Mouse (Mus musculus) right cerebral cortex, postnatal 25 days (tissue): ENCODE results near the gene Emc10.

Experiments used
- DNase-seq: peaks from one replicate; pipeline ENCODE4 v3.0.0; 2022

Emc10 gene

DNA sequence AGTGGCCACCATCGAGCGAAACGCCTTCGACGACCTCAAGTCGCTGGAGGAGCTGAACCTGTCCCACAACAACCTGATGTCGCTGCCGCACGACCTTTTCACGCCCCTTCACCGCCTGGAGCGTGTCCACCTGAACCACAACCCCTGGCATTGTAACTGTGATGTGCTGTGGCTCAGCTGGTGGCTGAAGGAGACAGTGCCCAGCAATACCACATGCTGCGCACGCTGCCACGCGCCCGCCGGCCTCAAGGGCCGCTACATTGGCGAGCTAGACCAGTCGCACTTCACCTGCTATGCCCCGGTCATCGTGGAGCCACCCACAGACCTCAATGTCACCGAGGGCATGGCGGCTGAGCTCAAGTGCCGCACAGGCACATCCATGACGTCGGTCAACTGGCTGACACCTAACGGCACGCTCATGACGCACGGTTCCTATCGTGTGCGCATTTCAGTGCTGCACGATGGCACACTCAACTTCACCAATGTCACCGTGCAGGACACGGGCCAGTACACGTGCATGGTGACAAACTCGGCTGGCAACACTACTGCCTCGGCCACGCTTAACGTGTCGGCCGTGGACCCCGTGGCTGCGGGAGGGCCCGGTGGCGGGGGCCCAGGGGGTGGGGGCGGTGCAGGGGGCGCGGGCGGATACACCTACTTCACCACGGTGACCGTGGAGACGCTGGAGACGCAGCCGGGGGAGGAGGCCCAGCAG, 34.7 kb downstream of the Emc10 start:
- no peak for DNase-seq

GRCm38 (mm10) chr7:44460767-44461502, 35.4 kb downstream of the Emc10 start:
- DNase-seq = no peak

GRCm38 (mm10) chr7:44460067-44460466, 36.3 kb downstream of the Emc10 start:
- DNase-seq = no peak

- DNase-seq = peak; percentile 2
Measured at GRCm38 (mm10) chr7:44456302-44456701, 40.0 kb downstream of the Emc10 start.

DNA sequence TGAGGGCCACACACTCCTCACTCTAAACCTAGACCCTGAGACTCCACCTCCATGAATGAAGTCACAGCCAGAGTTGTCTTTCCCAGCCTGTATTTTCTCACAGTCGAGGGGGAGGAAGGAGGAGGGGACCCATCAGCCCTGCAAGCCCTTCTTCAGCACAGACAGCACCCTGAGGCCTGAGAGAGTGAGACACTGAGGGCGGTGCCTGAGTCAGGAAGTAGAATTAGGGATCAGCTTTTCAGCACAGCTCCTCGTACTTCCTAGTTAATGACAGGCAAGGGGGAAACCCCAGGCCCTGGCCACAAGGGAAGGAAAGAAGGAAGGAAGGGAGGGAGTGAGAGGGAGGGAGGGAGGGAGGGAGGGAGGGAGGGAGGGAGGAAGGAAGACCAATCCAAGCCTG, 43.1 kb downstream of the Emc10 start:
- no peak for DNase-seq

- peak; percentile 39 for DNase-seq
Measured at GRCm38 (mm10) chr7:44446070-44446855, 50.1 kb downstream of the Emc10 start.

DNA sequence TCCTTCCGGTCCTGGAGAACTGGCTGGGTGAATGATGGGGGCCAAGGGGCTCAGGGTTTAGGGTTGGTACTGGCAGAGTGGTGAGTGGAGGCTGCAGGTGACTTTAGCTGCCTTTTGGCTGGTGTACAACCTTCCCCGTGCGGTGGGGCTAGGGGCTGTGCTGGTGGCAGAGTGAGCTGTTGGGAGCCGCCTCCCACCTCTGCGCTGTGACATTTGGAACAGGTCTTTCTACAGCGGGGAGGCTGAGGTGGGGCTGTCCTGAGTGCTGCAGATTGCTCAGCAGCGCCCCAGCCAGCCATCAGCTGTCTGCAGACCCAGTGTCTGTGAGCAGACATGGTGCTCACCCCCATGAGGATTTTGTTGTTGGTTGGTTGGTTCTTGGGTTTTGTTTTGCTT, 50.8 kb downstream of the Emc10 start:
- DNase-seq = peak; percentile 39

DNA sequence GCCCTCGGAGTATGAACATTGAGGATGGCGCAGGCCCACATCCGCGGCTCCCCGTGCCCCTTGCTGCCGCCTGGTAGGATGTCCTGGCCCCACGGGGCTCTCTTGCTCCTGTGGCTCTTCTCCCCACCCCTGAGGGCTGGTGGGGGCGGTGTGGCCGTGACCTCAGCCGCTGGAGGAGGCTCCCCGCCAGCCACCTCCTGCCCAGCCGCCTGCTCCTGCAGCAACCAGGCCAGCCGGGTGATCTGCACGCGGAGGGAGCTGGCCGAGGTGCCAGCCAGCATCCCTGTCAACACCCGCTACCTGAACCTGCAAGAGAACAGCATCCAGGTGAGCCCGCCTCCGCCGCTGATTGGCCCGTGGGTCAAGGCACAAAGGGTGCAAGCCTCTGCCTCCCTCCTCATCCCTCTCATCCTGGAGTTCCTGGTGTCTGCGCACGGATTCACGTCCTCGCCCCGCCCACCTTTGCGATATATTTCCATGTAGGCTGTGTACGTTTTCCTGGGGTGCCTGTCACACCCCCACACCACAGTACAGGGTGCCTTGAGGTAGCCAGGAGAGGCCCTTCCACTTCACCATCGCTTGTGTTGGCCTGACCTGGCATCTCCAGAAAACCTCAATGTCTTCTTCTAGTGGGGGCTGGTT, 51.3 kb downstream of the Emc10 start:
- peak; percentile 38 for DNase-seq

- peak; percentile 50 for DNase-seq
Measured at GRCm38 (mm10) chr7:44443268-44444173, 52.8 kb downstream of the Emc10 start.

DNA sequence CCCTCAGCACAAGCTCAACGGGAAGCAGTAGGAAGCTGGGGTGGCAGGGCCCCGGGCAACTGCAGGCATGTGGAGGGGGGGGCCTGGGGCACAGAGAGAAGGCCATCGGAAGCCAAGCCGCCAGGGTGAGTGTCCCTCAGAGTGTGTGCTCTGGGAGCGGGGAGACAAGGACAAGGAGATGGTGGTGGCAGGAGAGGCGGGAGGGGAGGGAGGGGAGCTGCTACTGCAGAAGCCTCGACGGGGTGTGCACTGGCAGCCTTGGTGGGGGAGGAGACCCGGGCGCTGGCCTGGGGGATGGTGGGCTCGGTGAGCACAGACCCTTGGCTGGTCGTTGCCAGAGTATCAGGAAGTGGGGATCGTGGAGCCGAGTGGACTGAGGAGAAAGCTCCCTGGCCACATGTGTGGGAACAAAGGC, 53.9 kb downstream of the Emc10 start:
- DNase-seq = peak; percentile 49

- peak; percentile 79 for DNase-seq
Measured at GRCm38 (mm10) chr7:44441648-44442109, 54.6 kb downstream of the Emc10 start.

GRCm38 (mm10) chr7:44441180-44441579, 55.1 kb downstream of the Emc10 start:
- no peak for DNase-seq

GRCm38 (mm10) chr7:44440479-44440878, 55.9 kb downstream of the Emc10 start:
- DNase-seq = no peak
